Mouse (Mus musculus) kidney, adult 2 months (tissue): ENCODE results near the gene Wfdc13. TPM values are rescaled to one million over a fixed set of nuclear protein-coding genes. Genes with fewer than 3 reads are reported as not detected.
"Not testable (repeated sequence)": the region's sequence is repeated elsewhere in the genome, so short reads cannot be mapped to it uniquely, and the experiment has no call there.

Experiments used
- DNase-seq: peaks from one replicate; pipeline ENCODE4 v3.0.0; 2021
- H3K27ac ChIP-seq: fragments of 200-500 bp; 2 replicates; pipeline ENCODE4 v1.5.1; 2012; ENCODE audit warnings: low read depth, low read length, control low read depth, inconsistent platforms; ENCODE audit not compliant: insufficient read depth
- H3K27me3 ChIP-seq: fragments of 200-500 bp; replicated peaks from 2 replicates; pipeline ENCODE4 v1.6.1; 2012; ENCODE audit warnings: mild to moderate bottlenecking, moderate library complexity, low read length, inconsistent platforms; ENCODE audit not compliant: control insufficient read depth, insufficient read depth
- H3K36me3 ChIP-seq: fragments of 200-500 bp; 2 replicates; pipeline ENCODE4 v1.6.1; 2012; ENCODE audit warnings: mild to moderate bottlenecking, moderate library complexity, low read length, inconsistent platforms; ENCODE audit not compliant: control insufficient read depth, insufficient read depth
- H3K4me1 ChIP-seq: fragments of 200-500 bp; 2 replicates; pipeline ENCODE4 v1.6.1; 2011; ENCODE audit warnings: low read length; ENCODE audit not compliant: control insufficient read depth, insufficient read depth
- H3K4me3 ChIP-seq: fragments of 200-500 bp; 2 replicates; pipeline ENCODE4 v1.5.1; 2011; ENCODE audit warnings: mild to moderate bottlenecking, low read depth, low read length, control low read depth; ENCODE audit not compliant: insufficient read depth
- CTCF ChIP-seq: fragments of 200-500 bp; conservative IDR thresholded peaks from 2 replicates; pipeline ENCODE4 v1.5.1; 2011; ENCODE audit warnings: low read depth, mild to moderate bottlenecking, control low read depth, low read length, moderate library complexity, mixed read lengths; ENCODE audit not compliant: insufficient read depth, insufficient read length
- POLR2A ChIP-seq: fragments of 200-500 bp; IDR thresholded peaks from one replicate; pipeline ENCODE4 v1.6.1; 2011; ENCODE audit warnings: low read depth, low read length, control low read depth
- WGBS: fragments of 180-500 bp; shearing (Covaris S2); methylation state at CpG from one replicate; pipeline ENCODE4 v1.1.7; 2018; 5-methylcytosine and 5-hydroxymethylcytosine counted together
- polyA plus RNA-seq: library from polyadenylated mRNA; depleted of rRNA; stranded (reverse); fragments of >200 nt; gene quantifications from 2 replicates; pipeline ENCODE4 v1.2.3, GENCODE M21; 2012

Gene Wfdc13
- polyA plus RNA-seq, 1 experiment, result not detected

DNA sequence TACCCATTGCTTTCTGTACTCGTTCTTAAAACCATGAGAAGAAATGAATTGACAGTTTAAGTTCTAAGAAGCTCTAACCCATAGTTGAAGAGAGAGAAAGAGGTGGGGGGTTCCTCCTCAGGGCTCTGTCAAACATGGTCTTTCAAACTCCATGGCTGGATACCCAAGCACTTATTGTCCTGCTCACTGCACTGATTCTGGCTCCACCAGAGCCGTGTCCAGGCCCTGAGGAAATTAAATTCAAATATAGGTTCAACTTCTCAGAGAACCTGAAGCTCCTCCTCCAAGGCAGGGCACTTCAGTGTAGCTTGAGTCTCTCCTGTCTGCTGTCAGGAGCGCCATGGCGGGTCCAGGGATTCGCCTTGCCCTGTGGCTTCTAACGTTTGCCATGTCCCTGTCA lies 30.1 kb downstream of the Wfdc13 start, which contains the start of gene Spint5:
Gene Spint5 (plus strand): TSS at position 301 of the 400 bp plus-strand sequence.
- no peak for DNase-seq
- 79% methylated on average over 6 of the region's 6 CpGs for WGBS
- Histone ChIP-seq H3K4me3 (no peak within 1 kb of the TSS), H3K4me1 (no peaks in the 10 kb centered on the region), H3K36me3 (no peaks in the 10 kb centered on the region), H3K27ac (no peak within 1 kb of the TSS), H3K27me3 (no peaks in the 10 kb centered on the region)
- TF ChIP-seq CTCF, result no peak
- no peak for TF ChIP-seq POLR2A

GRCm38 (mm10) chr2:164716194-164716786 lies 31.4 kb downstream of the Wfdc13 start:
- H3K27me3 ChIP-seq, H3K27ac ChIP-seq, DNase-seq, H3K36me3 ChIP-seq, H3K4me3 ChIP-seq, H3K4me1 ChIP-seq: not testable (repeated sequence)
- 95% methylated on average over 23 of the region's 23 CpGs for WGBS

DNA sequence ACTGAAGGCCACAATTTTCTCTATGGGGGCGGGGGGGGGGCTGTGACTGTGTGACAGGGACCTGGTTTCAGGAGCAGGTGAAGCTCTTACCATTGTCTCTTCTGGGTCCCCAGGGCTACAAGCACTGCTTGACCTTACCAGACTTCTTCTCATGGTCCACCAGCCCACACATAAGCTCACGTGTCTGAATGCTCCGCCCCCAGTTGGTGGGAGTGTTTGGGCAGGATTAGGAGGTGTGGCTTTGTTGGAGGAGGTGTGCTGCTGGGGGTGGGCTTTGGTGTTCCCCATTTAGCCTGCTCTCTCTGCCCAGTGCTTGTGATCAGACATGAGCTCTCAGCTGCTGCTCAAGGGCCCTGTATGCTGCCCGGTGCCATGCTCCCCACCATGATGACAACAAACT lies 38.4 kb downstream of the Wfdc13 start:
- peaks cover 3% of the 10 kb centered on the region; the same call in 1 of the 2 replicates for H3K4me1 ChIP-seq
- no peak for DNase-seq
- 70% methylated on average over 4 of the region's 4 CpGs for WGBS
- no peak overlapping the region for H3K27ac ChIP-seq
- H3K27me3 ChIP-seq, result no peaks in the 10 kb centered on the region
- no peak overlapping the region for H3K4me3 ChIP-seq
- H3K36me3 ChIP-seq, result no peaks in the 10 kb centered on the region
- TF ChIP-seq CTCF (no peak), POLR2A (no peak)

- Histone ChIP-seq H3K4me3 (no peak overlapping the region), H3K4me1 (peaks cover 3% of the 10 kb centered on the region; the same call in 1 of the 2 replicates), H3K27me3 (no peaks in the 10 kb centered on the region), H3K27ac (peak overlapping the region; percentile 35; the same call in 1 of the 2 replicates), H3K36me3 (no peaks in the 10 kb centered on the region)
- WGBS, result 11% methylated on average over 6 of the region's 6 CpGs
- peak; percentile 86 for DNase-seq
- no peak for TF ChIP-seq POLR2A
- peak; percentile 80 for TF ChIP-seq CTCF
These were observed 41.1 kb downstream of the Wfdc13 start for GRCm38 (mm10) chr2:164725895-164726619.

GRCm38 (mm10) chr2:164731719-164732118 lies 46.8 kb downstream of the Wfdc13 start:
- TF ChIP-seq CTCF, result no peak
- TF ChIP-seq POLR2A, result no peak
- DNase-seq, result peak; percentile 27

GRCm38 (mm10) chr2:164733259-164733658 lies 48.4 kb downstream of the Wfdc13 start:
- Histone ChIP-seq H3K4me3 (no peak overlapping the region), H3K27ac (no peak overlapping the region), H3K27me3 (no peaks in the 10 kb centered on the region), H3K4me1 (no peaks in the 10 kb centered on the region), H3K36me3 (no peaks in the 10 kb centered on the region)
- TF ChIP-seq POLR2A (no peak), CTCF (no peak)
- WGBS, result 96% methylated on average over 2 of the region's 2 CpGs
- DNase-seq, result no peak

More at GRCm38 (mm10) chr2:164731719-164732118, 46.8 kb downstream of the Wfdc13 start:
- Histone ChIP-seq H3K36me3 (no peaks in the 10 kb centered on the region), H3K27ac (no peak overlapping the region), H3K27me3 (no peaks in the 10 kb centered on the region), H3K4me3 (no peak overlapping the region), H3K4me1 (no peaks in the 10 kb centered on the region)
- 56% methylated on average over 5 of the region's 5 CpGs for WGBS

DNA sequence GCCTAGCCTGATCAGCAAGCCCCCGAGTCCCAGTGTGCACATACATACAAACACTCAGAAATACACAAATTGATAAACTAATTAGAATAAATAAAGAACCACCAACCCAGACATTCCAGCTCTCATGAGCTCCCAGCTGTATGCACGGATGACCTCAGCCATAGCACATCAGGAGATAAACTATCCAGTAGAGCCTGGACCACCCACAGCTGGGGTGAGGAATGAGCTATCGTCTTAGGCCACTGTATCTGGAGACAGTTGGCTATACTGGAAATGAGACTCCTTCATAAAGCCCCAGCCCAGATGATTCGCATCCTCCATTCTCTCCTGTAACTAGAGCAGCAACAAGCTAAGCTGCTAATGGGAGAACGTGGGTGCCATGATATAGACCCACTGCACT lies 49.9 kb downstream of the Wfdc13 start:
- H3K4me1 ChIP-seq, result no peaks in the 10 kb centered on the region
- H3K27me3 ChIP-seq, result no peaks in the 10 kb centered on the region
- H3K36me3 ChIP-seq, result no peaks in the 10 kb centered on the region
- WGBS, result 81% methylated on average over 5 of the region's 5 CpGs
- H3K27ac ChIP-seq, result no peak overlapping the region
- no peak for DNase-seq
- H3K4me3 ChIP-seq, result no peak overlapping the region
- TF ChIP-seq CTCF, result no peak
- TF ChIP-seq POLR2A, result no peak
